Comparison of ENCODE assay signal across 15 mouse cellular contexts in genomic region chr3:116237527-116237926, GRCm38 (mm10). TPM values are rescaled to one million over a fixed set of nuclear protein-coding genes. Genes with fewer than 3 reads are reported as not detected.
DNase-seq lines count a peak whose midpoint lies in the region; ATAC-seq and TF ChIP-seq lines count a peak whose summit lies in the region.
"Had no signal": no experiment of that assay in that cellular context is flagged by ENCODE, and none has a peak within 500 bp of the region (broad histone marks: within the 10 kb centered on the region; RNA-seq: fewer than 3 reads in every experiment).

No protein-coding gene starts in this region.

- WGBS in intestine, postnatal 0 days, result 83% methylated on average over 5 of the region's 5 CpGs
- WGBS in intestine, embryonic 16.5 days, result 87% methylated on average over 5 of the region's 5 CpGs
- WGBS in midbrain, postnatal 0 days, result 89% methylated on average over 5 of the region's 5 CpGs
- WGBS in midbrain, embryonic 15.5 days, result 92% methylated on average over 5 of the region's 5 CpGs
- 86% methylated on average over 5 of the region's 5 CpGs for WGBS in heart, embryonic 10.5 days

- H3K4me2 ChIP-seq in intestine, postnatal 0 days (replicated peaks; ENCODE audit: low read depth), result no peak overlapping the region
- H3K4me2 ChIP-seq in intestine, embryonic 16.5 days (ENCODE audit: low read depth, low read length), result no peak overlapping the region
- H3K4me2 ChIP-seq in midbrain, postnatal 0 days (ENCODE audit: low read depth, low read length, poor library complexity, severe bottlenecking), result no peak overlapping the region
- no peak overlapping the region for H3K4me2 ChIP-seq in midbrain, embryonic 15.5 days
- H3K4me2 ChIP-seq: midbrain, embryonic 11.5 days had no signal

- DNase-seq in midbrain, postnatal 0 days (ENCODE audit: low spot score), result no peak
- DNase-seq in R1 (ENCODE audit: low read depth, low spot score), result peak; percentile 26
- DNase-seq in embryo, embryonic 10.5 days (ENCODE audit: low spot score), result no peak
- DNase-seq in heart, embryonic 10.5 days (ENCODE audit: low spot score), result no peak
- DNase-seq in urinary bladder, postnatal 4 days (ENCODE audit: low spot score in 2 of 2), result no peak
- DNase-seq: cerebellum, adult 9-11 months; heart, postnatal 36 days; layer of hippocampus, postnatal 36 days; left cerebral cortex, postnatal 4 days had no signal

- H3K9me3 ChIP-seq in intestine, postnatal 0 days (ENCODE audit: control insufficient read depth), result no peaks in the 10 kb centered on the region
- H3K9me3 ChIP-seq in intestine, embryonic 16.5 days (ENCODE audit: control insufficient read depth, low read length), result no peaks in the 10 kb centered on the region
- no peaks in the 10 kb centered on the region for H3K9me3 ChIP-seq in midbrain, postnatal 0 days (ENCODE audit: low read length)
- no peaks in the 10 kb centered on the region for H3K9me3 ChIP-seq in midbrain, embryonic 15.5 days
- no peaks in the 10 kb centered on the region for H3K9me3 ChIP-seq in heart, embryonic 10.5 days
- H3K9me3 ChIP-seq: G1E had no signal

- no peaks in the 10 kb centered on the region for H3K4me1 ChIP-seq in intestine, postnatal 0 days (replicated peaks; ENCODE audit: control insufficient read depth, insufficient read depth, low read length)
- H3K4me1 ChIP-seq in intestine, embryonic 16.5 days (ENCODE audit: control insufficient read depth, insufficient read depth, low read length), result no peaks in the 10 kb centered on the region
- H3K4me1 ChIP-seq in midbrain, postnatal 0 days (ENCODE audit: insufficient read depth, low read length), result no peaks in the 10 kb centered on the region
- no peaks in the 10 kb centered on the region for H3K4me1 ChIP-seq in midbrain, embryonic 15.5 days
- H3K4me1 ChIP-seq in heart, embryonic 10.5 days, result no peaks in the 10 kb centered on the region

- H3K36me3 ChIP-seq in intestine, postnatal 0 days (ENCODE audit: control insufficient read depth, insufficient read depth), result no peaks in the 10 kb centered on the region
- no peaks in the 10 kb centered on the region for H3K36me3 ChIP-seq in intestine, embryonic 16.5 days (ENCODE audit: control insufficient read depth, insufficient read depth, low read length)
- H3K36me3 ChIP-seq in midbrain, postnatal 0 days (ENCODE audit: insufficient read depth, low read length), result no peaks in the 10 kb centered on the region
- H3K36me3 ChIP-seq in midbrain, embryonic 15.5 days (replicated peaks), result no peaks in the 10 kb centered on the region
- no peaks in the 10 kb centered on the region for H3K36me3 ChIP-seq in heart, embryonic 10.5 days
- H3K36me3 ChIP-seq: G1E had no signal

- H3K9ac ChIP-seq in intestine, postnatal 0 days (ENCODE audit: low read depth, low read length), result no peak overlapping the region
- H3K9ac ChIP-seq in intestine, embryonic 16.5 days (ENCODE audit: low read depth, low read length), result no peak overlapping the region
- no peak overlapping the region for H3K9ac ChIP-seq in midbrain, postnatal 0 days (replicated peaks; ENCODE audit: low read length, poor library complexity, severe bottlenecking)
- no peak overlapping the region for H3K9ac ChIP-seq in midbrain, embryonic 15.5 days

- H3K27ac ChIP-seq in intestine, postnatal 0 days (ENCODE audit: low read depth, low read length), result no peak overlapping the region
- H3K27ac ChIP-seq in intestine, embryonic 16.5 days (ENCODE audit: low read length), result no peak overlapping the region
- no peak overlapping the region for H3K27ac ChIP-seq in midbrain, postnatal 0 days (ENCODE audit: low read depth, low read length)
- H3K27ac ChIP-seq in midbrain, embryonic 15.5 days, result no peak overlapping the region
- H3K27ac ChIP-seq in heart, embryonic 10.5 days, result no peak overlapping the region

- no peak overlapping the region for H3K4me3 ChIP-seq in intestine, postnatal 0 days (ENCODE audit: low read depth, low read length)
- H3K4me3 ChIP-seq in intestine, embryonic 16.5 days (ENCODE audit: low read length), result no peak overlapping the region
- H3K4me3 ChIP-seq in midbrain, postnatal 0 days (ENCODE audit: low read depth, low read length), result no peak overlapping the region
- no peak overlapping the region for H3K4me3 ChIP-seq in midbrain, embryonic 15.5 days
- H3K4me3 ChIP-seq in heart, embryonic 10.5 days, result no peak overlapping the region
- H3K4me3 ChIP-seq: erythroblast, embryonic 14.5 days had no signal

- peak; percentile 45 for TF ChIP-seq CTCF in intestine, postnatal 0 days (IDR thresholded peaks at IDR 0.05; ENCODE audit: low read depth)
- TF ChIP-seq CTCF in midbrain, postnatal 0 days (IDR thresholded peaks at IDR 0.05), result peak; percentile 28

- ATAC-seq in intestine, postnatal 0 days, result no peak
- no peak for ATAC-seq in intestine, embryonic 16.5 days
- no peak for ATAC-seq in midbrain, postnatal 0 days (ENCODE audit: low FRiP score)
- no peak for ATAC-seq in midbrain, embryonic 15.5 days (replicated peaks)

- no peaks in the 10 kb centered on the region for H3K27me3 ChIP-seq in intestine, postnatal 0 days (replicated peaks; ENCODE audit: control insufficient read depth, insufficient read depth, low read length)
- no peaks in the 10 kb centered on the region for H3K27me3 ChIP-seq in intestine, embryonic 16.5 days (replicated peaks; ENCODE audit: control insufficient read depth, insufficient read depth, low read length)
- no peaks in the 10 kb centered on the region for H3K27me3 ChIP-seq in midbrain, postnatal 0 days (ENCODE audit: insufficient read depth, low read length)
- no peaks in the 10 kb centered on the region for H3K27me3 ChIP-seq in midbrain, embryonic 15.5 days (replicated peaks)
- no peaks in the 10 kb centered on the region for H3K27me3 ChIP-seq in heart, embryonic 10.5 days (ENCODE audit: insufficient read depth, poor library complexity, severe bottlenecking)

RNA-seq across cellular contexts. Expression of gene Gpr88, which starts 15.8 kb away (rescaled TPM):
- 0.48 and 1.0 TPM in 2 replicates for polyA plus RNA-seq in intestine, postnatal 0 days (2015; fragmentation: Nextera tagmentation; extraction: Ambion mirVana)
- 0.77 and 1.1 TPM in 2 replicates for polyA plus RNA-seq in intestine, embryonic 16.5 days (2015; fragmentation: Nextera tagmentation; extraction: Ambion mirVana)
- 8.9 and 9.1 TPM in 2 replicates for total RNA-seq in midbrain, postnatal 0 days (2014; rRNA removed)
- polyA plus RNA-seq in midbrain, postnatal 0 days (2015; fragmentation: Nextera tagmentation; extraction: Ambion mirVana), result 2.2 and 2.5 TPM in 2 replicates
- polyA plus RNA-seq in midbrain, embryonic 15.5 days (2015; fragmentation: Nextera tagmentation; extraction: Ambion mirVana), result 3.0 and 3.2 TPM in 2 replicates
- polyA plus RNA-seq in heart, embryonic 10.5 days (2016; fragmentation: Nextera tagmentation; extraction: Ambion mirVana), result 0.07 and 0.62 TPM in 2 replicates
- polyA plus RNA-seq: erythroblast, embryonic 14.5 days; G1E had no signal
